Mouse (Mus musculus) kidney, postnatal 25 days (tissue): ENCODE data around the gene Cdyl.
"Not testable (repeated sequence)": the region's sequence is repeated elsewhere in the genome, so short reads cannot be mapped to it uniquely, and the experiment has no call there.

ENCODE experiments used
- DNase-seq, 2 experiments: peaks; one replicate each; pipeline ENCODE4 v3.0.0; 2021; ENCODE audit warnings: mixed read lengths in 2 of 2

Gene Cdyl

DNA sequence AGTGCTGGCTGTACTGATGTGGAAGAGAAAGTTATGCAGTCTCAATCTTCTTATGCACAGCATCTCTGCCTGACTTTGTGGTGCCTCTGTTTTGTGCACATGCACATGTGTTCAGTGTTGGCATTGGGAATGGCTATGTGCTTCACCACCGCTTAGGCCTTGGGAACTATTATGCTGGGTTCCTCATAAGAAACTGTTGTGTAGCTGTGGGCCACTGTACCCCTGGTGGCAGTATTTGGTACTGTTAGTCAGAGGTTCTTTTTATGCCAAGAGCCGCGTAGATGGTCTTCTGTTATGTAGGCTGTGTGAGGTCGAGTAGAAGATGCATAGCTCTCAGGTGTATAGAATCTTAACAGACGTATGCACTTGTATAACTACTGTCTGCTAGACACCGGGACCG lies 147.4 kb downstream of the Cdyl start:
- no peak for DNase-seq

DNA sequence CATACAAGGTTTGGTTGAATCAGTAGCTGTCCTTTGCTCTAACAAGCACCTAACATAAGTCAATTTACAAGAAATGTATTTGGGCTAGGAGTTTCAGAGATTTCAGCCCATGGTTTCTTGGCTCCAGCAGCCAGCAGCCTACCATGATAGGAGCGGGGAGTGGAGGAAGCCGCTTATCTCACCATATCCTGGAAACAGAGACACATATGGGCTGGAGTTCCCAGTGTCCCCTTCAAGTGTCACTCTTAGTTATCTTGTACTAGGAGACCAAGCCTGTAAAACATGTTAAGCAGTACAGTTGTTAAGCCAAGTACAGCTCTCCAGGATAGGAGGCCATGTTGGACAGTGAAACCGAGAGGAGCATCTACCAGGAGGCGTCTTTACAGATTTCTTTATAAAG lies 147.9 kb downstream of the Cdyl start:
- no peak for DNase-seq

DNA sequence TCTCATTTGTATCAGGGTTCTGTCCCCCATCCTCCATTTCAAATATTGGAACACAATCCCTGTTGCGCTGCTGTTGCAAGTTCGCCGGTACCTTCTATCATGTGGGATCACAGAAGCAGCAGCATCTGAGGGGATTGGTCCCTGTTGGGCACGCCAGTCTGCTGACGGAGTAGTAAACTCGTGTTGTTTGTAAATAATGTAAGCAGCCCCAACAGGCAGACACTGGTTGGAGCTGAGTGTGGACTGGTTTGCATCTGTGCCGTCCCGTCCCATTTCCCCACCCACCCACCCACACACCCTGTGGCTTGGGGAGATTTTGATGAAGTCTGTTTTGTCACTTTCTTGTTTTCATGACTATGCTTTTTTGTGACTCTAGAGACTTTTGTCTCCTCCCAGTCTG lies 148.3 kb downstream of the Cdyl start:
- DNase-seq = no peak

DNA sequence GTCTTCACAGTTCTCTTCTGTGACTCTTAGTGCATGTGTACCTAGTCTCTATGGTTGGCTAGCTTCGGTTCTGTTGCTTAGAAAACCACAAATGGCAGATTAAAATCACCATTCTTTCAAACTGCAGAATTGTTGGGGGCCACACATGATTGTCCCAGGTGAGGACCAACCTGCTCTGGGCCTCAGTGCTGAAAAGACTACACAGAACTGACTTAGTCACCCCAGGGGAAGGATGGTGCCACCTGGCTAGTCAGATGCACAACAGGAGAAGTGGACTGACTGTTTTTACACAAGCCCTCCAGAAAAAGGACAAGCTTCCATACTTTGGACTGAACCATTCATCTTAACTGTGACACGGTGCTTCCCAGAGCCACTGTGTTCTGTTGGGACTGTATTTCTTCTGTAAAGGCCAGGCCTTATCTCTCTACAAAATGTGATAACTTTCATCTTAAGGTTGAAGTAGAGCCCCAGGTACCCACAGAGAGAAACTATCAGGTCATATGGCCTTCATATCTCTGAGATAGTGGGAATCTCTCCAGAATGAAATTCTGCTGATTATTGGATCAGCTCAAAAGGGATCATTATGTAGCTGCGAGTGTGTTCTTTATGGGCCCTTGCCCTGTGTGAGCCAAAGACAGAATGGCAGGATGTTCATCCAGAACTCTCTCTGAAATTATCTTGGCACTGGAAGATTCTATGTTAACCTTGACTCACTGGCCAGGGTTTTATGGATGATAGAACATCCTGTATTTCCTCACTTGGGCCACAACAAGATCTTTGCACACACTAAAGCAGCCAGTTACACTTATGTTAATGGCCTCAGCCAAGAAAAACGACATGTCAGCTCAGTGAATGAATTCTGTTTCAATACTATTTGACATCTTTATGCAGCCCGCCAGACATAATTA lies 149.9 kb downstream of the Cdyl start:
- DNase-seq = no peak

DNA sequence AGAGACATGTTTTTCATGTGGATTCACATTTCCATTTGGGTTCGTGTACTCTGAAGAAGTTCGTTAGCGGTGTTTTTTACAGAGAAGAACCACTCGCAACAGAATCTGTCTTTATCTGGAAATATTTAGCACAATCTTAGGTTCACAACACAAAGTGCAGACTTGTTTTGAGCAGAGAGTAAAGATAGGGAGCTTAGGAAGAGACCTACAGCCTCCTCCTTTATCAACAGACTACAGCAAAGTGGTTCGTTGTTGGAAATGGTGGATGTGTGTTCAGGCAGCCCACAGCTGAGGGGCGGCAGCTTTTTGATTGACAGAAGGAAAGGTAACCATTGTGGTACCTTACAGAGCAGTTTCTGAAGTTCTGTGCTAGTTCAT lies 150.5 kb downstream of the Cdyl start:
- DNase-seq = no peak

DNA sequence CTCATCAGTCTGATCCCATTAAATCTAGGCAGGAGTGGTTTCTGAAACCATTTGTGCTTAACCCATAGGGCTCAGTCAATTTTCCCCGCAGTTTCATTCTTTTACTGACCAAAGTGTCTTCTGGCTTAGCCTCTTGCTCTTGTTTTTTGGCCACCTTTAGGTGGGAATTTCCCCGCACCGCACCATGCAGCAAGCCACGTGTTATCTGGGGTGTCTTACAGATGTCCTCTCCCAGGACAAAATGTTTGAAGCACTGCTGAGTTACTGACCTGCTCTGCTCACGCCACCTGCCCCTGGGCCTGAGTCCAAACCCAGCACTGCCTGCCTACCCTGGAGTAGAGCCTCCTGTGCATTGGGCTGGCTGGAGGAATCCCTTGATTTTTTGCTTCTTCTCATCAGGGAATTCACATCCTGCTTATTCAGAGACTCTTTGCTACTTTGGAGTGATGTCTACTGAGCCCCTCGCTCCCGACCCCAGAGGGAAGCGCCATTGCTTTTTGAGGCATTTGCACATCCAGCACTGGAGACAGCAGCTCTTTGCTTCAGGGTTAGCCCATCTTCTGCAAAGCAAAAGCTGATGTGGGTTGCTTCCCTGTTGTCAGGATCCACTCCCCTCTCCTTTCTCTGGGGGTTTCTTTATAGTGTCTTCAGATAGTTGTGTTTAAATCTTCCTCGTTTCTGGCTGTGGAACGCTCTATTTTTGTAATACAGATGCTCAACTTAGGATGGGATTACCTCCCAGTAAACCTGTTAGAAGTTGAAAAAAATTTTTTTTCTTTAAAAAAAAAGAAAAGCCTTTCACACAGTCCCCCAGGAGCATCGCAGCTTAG lies 151.9 kb downstream of the Cdyl start:
- DNase-seq = no peak

DNA sequence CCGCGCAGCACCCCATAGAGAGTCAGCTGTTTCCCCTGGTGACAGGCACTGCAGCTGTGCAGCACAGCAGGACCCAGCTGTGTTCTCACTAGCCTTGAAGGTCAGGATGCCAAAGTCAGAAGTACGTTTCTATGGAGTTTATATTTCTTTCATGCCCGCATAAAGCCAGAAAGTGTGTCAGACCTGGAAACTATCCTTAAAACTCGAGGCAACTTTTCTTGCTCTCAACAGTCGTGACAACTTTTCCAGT lies 152.5 kb downstream of the Cdyl start:
- no peak for DNase-seq

DNA sequence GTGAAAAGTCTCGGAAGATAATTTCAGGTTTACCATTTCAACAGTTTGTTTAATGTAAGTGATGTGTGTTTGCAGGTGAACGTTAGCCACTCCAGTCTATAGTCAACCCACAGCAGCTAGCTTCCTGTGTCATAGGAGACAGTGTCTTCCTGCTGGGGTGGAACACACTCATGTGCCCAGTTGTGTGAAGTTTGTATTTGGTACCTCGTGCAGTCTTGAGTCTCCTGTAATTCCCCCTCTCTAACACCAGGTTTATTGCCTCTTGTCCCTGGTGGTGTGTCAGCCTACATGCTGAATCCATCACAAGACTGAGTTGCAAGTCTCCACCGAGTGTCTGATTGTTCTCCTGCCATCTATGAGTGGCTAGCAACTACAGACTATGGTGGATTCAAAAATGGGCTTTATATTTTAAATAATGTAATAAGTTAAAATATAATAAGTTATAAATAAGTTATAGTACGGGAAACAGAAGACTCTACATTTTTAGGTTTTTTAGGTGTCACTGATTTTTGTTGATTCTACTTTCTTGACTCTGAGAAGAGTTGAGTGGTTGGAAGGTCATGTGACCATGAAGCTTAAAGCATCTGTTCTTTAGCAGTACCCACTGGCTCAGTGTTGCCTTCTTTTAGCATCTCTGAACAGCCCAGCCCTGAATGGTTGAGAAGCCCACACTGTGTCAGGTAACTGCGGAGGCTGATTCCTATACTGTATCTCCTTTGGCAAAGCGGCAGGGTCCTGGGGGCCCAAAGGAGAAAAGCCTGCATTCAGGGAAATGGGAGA lies 153.9 kb downstream of the Cdyl start:
- no peak for DNase-seq

DNA sequence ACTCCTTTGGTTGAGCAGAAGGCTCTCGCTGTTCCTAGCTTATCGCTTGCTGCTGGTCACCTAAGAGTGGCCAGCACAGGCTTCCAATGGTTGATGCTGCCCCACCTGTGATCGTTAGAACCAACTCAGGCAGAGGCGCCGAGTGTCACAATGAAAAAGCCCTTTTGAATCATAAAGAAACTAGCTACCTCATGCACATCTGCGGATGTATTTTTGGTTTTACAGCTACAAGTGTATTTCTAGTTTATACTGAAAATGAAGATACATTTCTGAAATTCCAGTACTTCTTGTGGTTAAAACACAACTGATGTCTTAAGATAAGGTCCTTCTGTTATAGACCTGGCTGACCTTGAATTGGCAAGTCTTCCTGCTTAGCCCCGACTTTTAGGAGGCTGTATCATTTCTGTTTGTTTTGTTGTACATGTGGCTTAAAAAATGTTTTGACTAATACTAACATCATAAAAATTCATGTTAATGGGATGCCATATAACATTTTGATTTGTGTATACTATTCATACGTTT lies 155.6 kb downstream of the Cdyl start:
- no peak for DNase-seq

DNA sequence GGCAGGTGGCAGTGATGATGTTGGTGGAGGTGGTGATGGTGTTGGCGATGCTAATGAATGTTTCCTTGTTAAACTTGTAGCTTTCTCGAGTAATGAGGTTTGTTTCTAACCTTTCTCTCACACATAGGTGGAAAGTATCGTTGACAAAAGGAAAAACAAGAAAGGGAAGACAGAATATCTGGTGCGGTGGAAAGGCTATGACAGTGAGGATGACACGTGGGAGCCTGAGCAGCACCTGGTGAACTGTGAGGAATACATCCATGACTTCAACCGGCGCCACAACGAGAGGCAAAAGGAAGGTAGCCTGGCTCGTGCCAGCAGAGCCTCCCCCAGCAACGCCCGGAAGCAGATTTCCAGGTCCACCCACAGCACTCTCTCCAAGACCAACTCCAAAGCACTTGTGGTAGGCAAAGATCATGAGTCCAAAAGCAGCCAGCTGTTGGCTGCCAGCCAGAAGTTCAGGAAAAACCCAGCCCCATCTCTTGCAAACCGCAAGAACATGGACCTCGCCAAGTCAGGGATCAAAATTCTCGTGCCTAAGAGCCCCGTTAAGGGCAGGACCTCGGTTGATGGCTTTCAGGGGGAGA lies 156.2 kb downstream of the Cdyl start:
- peak; percentile 89 to 92 for DNase-seq

DNA sequence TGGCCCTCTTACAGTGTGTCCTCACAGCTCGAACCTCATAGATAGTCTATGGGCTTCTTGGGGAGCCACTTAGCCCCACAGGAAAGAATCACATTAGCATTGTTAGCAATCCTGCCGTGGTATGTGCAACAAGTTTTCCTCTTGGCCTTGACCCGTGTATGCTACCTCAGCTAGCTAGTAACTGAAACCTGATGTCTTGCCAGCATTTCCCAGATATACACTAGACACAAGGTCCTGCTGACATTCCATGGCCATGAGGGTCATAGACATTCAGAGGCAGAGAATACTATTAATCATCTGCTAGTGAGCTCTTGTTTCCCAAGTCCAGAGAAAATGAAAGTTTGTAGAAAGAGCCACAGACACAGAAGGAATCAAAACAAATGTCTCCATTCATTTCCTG lies 158.0 kb downstream of the Cdyl start:
- DNase-seq = no peak

DNA sequence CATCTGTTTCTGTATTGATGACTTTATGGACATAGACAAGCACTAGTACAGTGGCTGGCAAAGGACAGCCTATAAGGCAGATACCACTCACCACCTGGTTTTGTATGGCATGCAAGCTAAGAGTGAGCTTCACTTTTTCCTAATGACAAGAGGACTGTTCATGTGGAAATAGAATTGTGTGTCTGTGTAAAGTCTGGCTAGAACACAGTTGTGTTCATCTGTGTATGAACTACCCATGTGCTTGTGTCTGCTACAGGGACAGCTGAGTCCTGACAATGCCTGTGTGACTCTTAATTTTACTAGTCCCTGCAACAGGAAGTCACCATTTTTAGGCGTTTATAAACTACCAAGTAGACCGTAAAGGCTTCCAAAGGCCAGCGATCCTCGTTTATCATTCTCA lies 158.4 kb downstream of the Cdyl start:
- no peak for DNase-seq

DNA sequence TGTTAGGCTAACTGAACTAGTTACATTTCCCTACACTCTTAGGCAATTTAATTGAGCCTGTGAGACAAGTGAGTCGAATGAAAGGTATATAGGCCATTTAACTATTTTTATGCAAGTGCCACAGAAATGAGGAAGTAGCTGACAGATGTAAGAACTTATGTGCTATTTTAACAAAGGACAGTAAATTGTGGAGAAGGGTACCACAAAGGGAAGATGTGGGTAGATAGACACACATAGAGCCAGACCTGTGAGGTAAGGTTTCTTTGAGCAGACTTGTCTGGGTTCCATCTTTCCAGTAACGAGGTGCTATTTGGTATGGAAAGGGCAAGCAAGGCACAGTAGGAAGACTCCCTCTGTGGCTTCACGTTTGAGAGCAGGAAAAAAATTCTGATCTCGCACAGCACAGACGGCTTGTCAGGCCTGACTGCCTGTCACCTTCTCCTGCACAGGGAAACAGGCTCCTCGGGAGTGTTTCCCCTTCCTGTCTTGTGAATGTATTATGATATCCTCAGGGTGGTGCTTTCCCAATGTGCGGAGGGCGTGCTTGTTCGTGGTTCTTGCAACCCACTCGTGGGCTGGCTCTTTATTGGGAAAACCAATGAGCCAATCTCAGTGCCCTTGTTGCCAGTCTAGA lies 162.3 kb downstream of the Cdyl start:
- DNase-seq = no peak

DNA sequence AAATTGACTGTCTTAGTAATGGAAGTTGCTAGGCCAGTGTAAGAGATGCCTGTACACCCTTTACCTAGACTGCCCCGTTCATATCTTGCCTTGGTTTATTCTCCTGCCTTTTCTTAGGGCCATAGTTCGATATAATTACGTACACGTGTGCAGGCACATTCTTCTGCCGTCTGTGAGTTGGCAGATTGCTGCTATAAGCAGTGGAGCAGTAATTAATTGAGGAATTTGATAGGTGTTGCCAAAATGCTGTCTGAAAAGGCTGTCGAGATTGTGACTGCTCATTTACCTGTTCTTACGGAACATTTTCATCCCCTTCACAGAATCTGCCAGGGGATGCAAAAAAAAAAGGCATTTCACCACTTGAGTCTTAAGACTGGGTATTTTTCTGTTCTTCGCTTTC lies 163.2 kb downstream of the Cdyl start:
- DNase-seq = no peak

DNA sequence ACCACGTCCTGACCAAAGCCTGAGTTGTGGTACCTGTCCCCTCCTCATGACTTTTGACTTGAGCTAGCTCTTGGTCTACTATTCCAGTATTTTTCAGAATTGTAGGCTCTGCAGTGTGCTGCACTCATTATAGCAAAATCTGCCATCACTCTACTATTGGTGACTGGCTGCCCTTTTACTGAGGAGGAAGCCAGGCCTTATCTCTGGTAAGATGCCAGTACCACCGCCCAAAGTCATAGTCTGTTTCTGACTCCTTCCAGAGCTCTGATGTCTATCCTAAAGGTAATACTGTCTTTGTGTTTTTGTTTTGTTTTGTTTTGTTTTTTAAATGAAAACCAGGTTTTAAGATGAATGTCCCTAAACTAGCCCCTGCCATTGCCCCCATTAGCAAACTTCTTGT lies 166.0 kb downstream of the Cdyl start:
- DNase-seq = no peak

DNA sequence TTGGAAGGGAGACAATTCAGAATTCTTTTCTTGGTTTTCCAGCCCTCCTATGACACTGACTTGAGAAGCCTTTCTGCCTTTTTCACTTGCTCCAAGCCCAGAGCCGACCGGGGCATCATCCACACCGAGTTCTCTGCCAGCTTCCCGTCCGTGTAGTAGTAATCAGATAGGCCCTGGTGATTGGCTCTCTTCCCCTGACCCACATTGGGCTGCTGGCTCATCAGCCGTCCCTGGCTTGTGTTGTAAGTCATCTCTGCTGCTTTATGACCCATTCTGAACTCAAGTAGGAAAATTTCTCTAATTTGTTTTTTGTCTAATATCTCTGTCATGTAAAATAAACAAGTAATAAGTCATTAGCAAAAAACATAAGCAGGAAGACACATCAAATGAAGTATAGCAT lies 173.0 kb downstream of the Cdyl start:
- DNase-seq = no peak

DNA sequence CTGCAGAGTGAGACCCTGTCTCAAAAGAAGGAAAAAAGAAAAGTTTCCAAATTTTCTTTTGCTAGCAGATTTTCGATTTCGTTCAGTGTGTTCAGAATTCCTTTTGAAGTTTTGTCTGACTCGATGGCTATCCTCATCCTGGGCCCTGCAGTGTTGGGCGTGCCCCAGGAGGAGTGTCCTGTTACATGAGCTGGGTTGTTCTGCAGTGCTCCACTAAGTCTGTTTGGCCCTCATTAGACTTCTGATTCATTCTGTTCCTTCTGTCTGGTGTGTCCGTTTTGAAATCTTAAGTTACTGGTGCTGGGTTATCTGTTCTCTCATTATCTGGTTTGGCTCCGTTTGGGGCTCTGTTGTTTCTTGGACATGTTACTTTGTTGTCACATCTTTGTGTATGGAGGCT lies 174.3 kb downstream of the Cdyl start:
- no peak for DNase-seq

DNA sequence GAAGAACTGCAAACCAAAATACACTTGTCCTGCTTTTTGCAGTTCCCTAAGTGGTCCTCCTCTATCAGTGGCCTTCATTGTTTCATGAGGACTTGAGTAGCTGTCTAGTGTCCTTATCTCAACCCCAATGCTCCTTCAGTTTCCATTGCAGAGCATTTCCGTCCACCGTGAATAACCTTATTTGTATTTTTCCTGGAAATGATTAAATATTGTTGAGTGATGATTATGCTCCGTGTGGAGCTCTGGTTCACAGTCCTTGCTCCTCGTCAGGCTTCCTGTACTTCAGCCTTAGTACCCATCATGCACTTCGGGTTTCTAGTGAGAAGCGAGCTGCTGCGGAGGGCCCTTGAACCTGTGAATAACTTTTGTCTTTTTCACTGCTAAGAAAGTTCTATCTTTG lies 176.0 kb downstream of the Cdyl start:
- DNase-seq = no peak

DNA sequence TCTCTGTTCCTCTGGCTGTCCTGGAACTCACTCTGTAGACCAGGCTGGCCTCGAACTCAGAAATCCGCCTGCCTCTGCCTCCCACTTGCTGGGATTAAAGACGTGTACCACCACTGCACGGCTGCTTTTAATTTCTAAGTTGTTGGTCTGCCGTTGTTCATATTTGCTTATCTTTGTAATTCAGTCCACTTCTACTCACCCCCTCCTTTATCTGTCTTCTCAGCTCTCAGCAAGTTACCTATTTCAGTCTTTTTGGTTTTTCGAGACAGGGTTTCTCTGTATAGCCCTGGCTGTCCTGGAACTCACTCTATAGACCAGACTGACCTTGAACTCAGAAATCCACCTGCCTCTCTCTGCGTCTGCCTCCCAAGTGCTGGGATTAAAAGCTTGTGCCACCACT lies 176.9 kb downstream of the Cdyl start:
- not testable (repeated sequence) for DNase-seq

DNA sequence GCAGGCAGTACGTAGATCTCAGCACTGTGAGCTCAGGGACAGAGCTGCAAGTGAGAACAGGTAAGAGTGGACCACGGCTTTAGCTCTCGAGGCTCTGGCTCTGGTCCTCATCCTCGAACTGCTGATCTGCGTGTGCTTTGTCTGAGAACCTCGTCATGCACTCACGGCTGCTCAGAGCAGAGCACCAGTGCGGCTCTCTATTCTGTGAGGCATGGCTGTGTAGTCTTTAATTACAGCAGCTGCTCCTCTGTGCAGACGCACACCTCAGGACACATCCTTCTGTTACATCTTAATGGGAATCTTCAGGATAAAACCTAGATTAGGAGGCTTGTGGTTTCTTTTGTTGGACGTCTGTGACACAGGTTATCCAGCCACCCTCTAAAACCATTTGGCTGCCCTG lies 180.5 kb downstream of the Cdyl start:
- no peak for DNase-seq

DNA sequence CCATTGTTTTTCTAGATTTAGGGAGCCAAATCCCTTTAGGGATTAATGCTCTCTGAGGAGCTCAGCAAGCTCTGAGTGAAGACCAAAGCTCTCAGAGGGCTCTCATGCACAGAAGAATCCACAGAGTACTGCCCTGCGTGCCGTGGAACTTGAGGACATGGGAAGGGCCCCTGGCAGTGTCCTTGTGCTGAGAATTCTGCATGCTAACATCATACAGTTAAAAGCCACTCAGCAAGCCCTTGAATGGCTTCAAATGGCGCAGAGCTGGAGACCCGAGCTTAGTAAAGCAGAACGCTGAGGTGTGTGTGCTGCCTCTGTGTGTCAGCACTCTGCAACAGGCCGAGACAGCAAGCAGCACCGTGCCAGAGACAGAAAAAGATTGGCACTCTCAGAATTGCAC lies 183.8 kb downstream of the Cdyl start:
- DNase-seq = no peak

DNA sequence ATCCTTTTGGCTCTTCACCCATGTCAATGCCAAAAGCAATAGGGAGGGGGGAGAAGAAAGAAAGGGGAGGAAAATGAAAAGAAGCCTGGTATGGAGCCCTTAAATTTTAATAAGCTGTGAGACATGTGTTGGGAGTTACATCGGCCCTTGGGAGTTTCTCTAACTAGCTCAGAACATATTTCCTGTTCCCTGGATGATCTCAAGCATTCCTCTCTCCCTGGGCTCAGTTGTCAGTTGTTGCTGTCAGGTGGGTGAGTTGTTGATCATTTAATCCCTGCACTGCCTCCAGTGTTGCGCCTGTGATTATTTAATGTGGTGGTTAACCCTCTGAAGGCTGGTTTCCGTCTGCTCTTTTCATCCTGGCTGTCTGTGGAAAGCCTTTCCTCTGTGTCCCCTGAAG lies 185.7 kb downstream of the Cdyl start:
- DNase-seq = no peak

DNA sequence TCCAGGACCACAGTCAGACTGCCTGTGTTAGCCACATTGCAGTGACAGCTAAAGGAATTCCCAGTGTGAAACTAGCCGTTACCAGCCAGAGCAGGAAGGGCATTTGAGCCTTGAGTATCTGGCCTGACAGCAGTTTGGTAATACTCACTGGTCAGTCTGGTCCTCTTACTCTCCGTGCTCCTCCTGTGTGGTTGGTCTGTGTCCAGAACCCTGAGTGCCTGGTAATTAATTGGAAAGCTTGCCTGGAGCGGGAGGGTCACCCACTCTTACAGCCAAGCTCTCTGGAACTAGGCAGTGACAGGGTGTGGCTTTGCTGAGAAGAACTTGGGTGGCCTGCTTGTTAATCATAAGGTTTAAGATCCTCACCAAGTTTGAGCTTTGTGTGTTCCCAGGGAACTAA lies 189.1 kb downstream of the Cdyl start:
- DNase-seq = peak; percentile 29 to 65
